Mouse (Mus musculus) stomach, embryonic 14.5 days (tissue): ENCODE data around the gene Foxo1. TPM values are rescaled to one million over a fixed set of nuclear protein-coding genes. Genes with fewer than 3 reads are reported as not detected.

Experiments used
- ATAC-seq: fragments of 200-750 bp; cut with Nextera tagmentation; 2 replicates; pipeline ENCODE4 v1.8.0; 2017; ENCODE audit warnings: low read depth, moderate TSS enrichment; ENCODE audit not compliant: insufficient number of reproducible peaks, insufficient read depth, low FRiP score
- H3K27ac ChIP-seq: fragments of 300-500 bp; sonication (generic); 2 replicates; pipeline ENCODE4 v1.5.1; 2014; ENCODE audit warnings: mild to moderate bottlenecking, low read length, moderate library complexity, mixed read lengths
- H3K27me3 ChIP-seq: fragments of 300-500 bp; sonication (generic); 2 replicates; pipeline ENCODE4 v1.6.1; 2014; ENCODE audit warnings: low read length, control low read depth, mixed read lengths; ENCODE audit not compliant: control insufficient read depth, insufficient read depth
- H3K36me3 ChIP-seq: fragments of 300-500 bp; sonication (generic); 2 replicates; pipeline ENCODE4 v1.6.1; 2014; ENCODE audit warnings: mild to moderate bottlenecking, control low read depth, low read length, moderate library complexity, mixed read lengths; ENCODE audit not compliant: control insufficient read depth, insufficient read depth
- H3K4me1 ChIP-seq: fragments of 300-500 bp; sonication (generic); 2 replicates; pipeline ENCODE4 v1.6.1; 2014; ENCODE audit warnings: low read length, control low read depth, mixed read lengths; ENCODE audit not compliant: control insufficient read depth, insufficient read depth
- H3K4me2 ChIP-seq: fragments of 300-500 bp; sonication (generic); replicated peaks from 2 replicates; pipeline ENCODE4 v1.6.1; 2014; ENCODE audit warnings: low read depth, low read length, control low read depth
- H3K4me3 ChIP-seq: fragments of 300-500 bp; sonication (generic); 2 replicates; pipeline ENCODE4 v1.5.1; 2014; ENCODE audit warnings: low read depth, low read length, control low read depth
- H3K9ac ChIP-seq: fragments of 300-500 bp; sonication (generic); replicated peaks from 2 replicates; pipeline ENCODE4 v1.6.1; 2014; ENCODE audit warnings: low read depth, mild to moderate bottlenecking, control low read depth, low read length, moderate library complexity, mixed read lengths
- H3K9me3 ChIP-seq: fragments of 300-500 bp; sonication (generic); 2 replicates; pipeline ENCODE4 v1.6.1; 2016; ENCODE audit warnings: low read depth, low read length, control low read depth; ENCODE audit not compliant: control insufficient read depth
- WGBS: fragments of 180-500 bp; shearing (Covaris S2); extraction: QIAGEN DNeasy Blood & Tissue Kit; methylation state at CpG from one replicate; pipeline ENCODE4 v1.1.7; 2014; 5-methylcytosine and 5-hydroxymethylcytosine counted together
- polyA plus RNA-seq: library from polyadenylated mRNA; unstranded; fragments of >200 nt; fragmentation: Nextera tagmentation; extraction: Ambion mirVana; gene quantifications from 2 replicates; pipeline ENCODE4 v1.2.1, GENCODE M21; 2014

Foxo1 gene
- polyA plus RNA-seq, 1 experiment from 2014 or later = 8.6 TPM

DNA sequence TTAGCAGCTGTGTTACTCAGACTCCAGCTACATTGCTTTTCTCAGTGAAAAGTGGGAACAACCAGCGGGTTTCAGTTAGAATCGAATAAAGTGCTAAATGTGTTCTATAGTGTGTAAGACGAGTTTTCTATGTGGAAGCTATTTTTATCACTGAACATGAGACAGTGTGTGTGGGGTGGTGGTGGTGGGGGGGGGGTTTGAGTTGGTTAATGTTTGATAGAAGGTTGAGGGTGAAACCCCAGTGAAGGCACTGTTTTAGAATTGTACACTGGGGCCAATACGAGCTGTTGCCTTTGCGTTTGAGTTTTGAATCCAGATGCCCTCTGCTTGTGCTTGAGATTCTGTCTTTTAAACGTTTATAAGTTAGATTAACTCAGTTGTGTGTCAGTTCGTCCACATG lies 24.4 kb downstream of the Foxo1 start:
- no peak overlapping the region for H3K4me2 ChIP-seq
- no peaks in the 10 kb centered on the region for H3K4me1 ChIP-seq
- no peaks in the 10 kb centered on the region for H3K27me3 ChIP-seq
- ATAC-seq = no peak
- H3K4me3 ChIP-seq = no peak overlapping the region
- no peaks in the 10 kb centered on the region for H3K36me3 ChIP-seq
- WGBS = 58% methylated on average over 7 of the region's 7 CpGs
- H3K9ac ChIP-seq = no peak overlapping the region
- no peaks in the 10 kb centered on the region for H3K9me3 ChIP-seq
- no peak overlapping the region for H3K27ac ChIP-seq

DNA sequence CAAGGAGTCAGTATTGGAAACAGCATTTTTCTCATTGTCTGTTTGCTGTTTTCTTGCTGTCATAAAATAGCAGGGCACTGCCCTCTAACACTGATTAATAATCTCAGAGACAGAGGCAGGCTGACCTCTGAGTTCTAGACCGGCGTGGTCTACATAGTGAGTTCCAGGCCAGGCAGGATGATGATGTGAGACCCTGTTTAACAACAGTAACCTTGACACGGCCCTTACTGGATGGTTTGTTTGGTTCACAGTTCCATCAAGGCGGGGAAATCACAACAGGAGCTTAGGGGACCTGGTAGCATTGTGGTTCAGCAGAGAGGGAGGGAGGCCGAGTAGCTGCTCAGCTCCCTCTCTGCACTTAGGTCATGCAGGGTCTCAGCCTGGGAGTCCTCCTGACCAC lies 25.8 kb downstream of the Foxo1 start:
- H3K9ac ChIP-seq = no peak overlapping the region
- no peak overlapping the region for H3K4me2 ChIP-seq
- WGBS = 47% methylated on average over 5 of the region's 5 CpGs
- no peak overlapping the region for H3K27ac ChIP-seq
- H3K4me3 ChIP-seq = no peak overlapping the region
- no peak for ATAC-seq
- no peaks in the 10 kb centered on the region for H3K36me3 ChIP-seq
- H3K27me3 ChIP-seq = no peaks in the 10 kb centered on the region
- no peaks in the 10 kb centered on the region for H3K9me3 ChIP-seq
- H3K4me1 ChIP-seq = 0 out of 2 replicates have a peak, but pooled peaks cover 2% of the 10 kb centered on the region

GRCm38 (mm10) chr3:52295688-52296087 lies 27.6 kb downstream of the Foxo1 start:
- WGBS = 98% methylated on average over 1 of the region's 1 CpGs
- no peaks in the 10 kb centered on the region for H3K27me3 ChIP-seq
- ATAC-seq = no peak

DNA sequence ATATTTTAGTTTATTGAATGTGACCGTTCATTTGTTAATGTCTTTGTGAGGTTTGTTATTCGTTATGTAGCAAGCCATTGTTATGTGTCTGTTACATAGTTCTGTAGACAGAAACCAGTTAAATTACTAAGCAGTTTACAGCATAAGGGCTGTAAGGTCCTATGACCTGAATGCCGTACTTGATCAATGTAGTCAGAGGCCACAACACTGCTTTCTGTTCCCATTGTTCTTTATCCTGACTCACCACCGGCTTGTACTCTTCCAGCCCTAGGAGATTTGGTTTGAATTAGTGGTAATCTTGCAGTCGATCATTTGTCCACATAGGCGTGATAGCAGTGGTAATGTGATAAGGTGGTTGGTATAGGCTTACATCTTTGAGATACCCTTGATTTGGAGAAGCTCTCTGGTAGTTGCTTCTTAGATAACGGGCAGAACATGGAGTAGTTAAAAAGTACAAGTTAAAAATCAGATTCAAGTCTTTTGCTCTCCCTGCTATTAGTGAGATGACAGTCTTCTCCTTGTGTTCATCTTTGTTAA lies 28.2 kb downstream of the Foxo1 start:
- no peak overlapping the region for H3K27ac ChIP-seq
- no peak overlapping the region for H3K4me2 ChIP-seq
- no peak overlapping the region for H3K4me3 ChIP-seq
- H3K9ac ChIP-seq = no peak overlapping the region
- H3K9me3 ChIP-seq = no peaks in the 10 kb centered on the region
- H3K27me3 ChIP-seq = no peaks in the 10 kb centered on the region
- 62% methylated on average over 7 of the region's 7 CpGs for WGBS
- no peaks in the 10 kb centered on the region for H3K36me3 ChIP-seq
- ATAC-seq = no peak
- H3K4me1 ChIP-seq = 0 out of 2 replicates have a peak, but pooled peaks cover 7% of the 10 kb centered on the region

More at GRCm38 (mm10) chr3:52295688-52296087, 27.6 kb downstream of the Foxo1 start:
- Histone ChIP-seq H3K36me3 (no peaks in the 10 kb centered on the region), H3K27ac (no peak overlapping the region), H3K9me3 (no peaks in the 10 kb centered on the region), H3K4me1 (0 out of 2 replicates have a peak, but pooled peaks cover 7% of the 10 kb centered on the region), H3K4me3 (no peak overlapping the region), H3K9ac (no peak overlapping the region), H3K4me2 (no peak overlapping the region)

GRCm38 (mm10) chr3:52297291-52298018 lies 29.3 kb downstream of the Foxo1 start:
- Histone ChIP-seq H3K27ac (no peak overlapping the region), H3K4me2 (no peak overlapping the region), H3K36me3 (no peaks in the 10 kb centered on the region), H3K4me1 (0 out of 2 replicates have a peak, but pooled peaks cover 7% of the 10 kb centered on the region), H3K4me3 (no peak overlapping the region), H3K27me3 (no peaks in the 10 kb centered on the region), H3K9ac (no peak overlapping the region), H3K9me3 (no peaks in the 10 kb centered on the region)
- no peak for ATAC-seq
- WGBS = 58% methylated on average over 15 of the region's 15 CpGs

- no peak overlapping the region for H3K4me3 ChIP-seq
- 78% methylated on average over 4 of the region's 4 CpGs for WGBS
- H3K9me3 ChIP-seq = no peaks in the 10 kb centered on the region
- H3K27ac ChIP-seq = no peak overlapping the region
- H3K9ac ChIP-seq = no peak overlapping the region
- H3K27me3 ChIP-seq = no peaks in the 10 kb centered on the region
- ATAC-seq = no peak
- H3K36me3 ChIP-seq = no peaks in the 10 kb centered on the region
- no peak overlapping the region for H3K4me2 ChIP-seq
- H3K4me1 ChIP-seq = 0 out of 2 replicates have a peak, but pooled peaks cover 7% of the 10 kb centered on the region
Measured at GRCm38 (mm10) chr3:52298683-52299082, 30.5 kb downstream of the Foxo1 start.

DNA sequence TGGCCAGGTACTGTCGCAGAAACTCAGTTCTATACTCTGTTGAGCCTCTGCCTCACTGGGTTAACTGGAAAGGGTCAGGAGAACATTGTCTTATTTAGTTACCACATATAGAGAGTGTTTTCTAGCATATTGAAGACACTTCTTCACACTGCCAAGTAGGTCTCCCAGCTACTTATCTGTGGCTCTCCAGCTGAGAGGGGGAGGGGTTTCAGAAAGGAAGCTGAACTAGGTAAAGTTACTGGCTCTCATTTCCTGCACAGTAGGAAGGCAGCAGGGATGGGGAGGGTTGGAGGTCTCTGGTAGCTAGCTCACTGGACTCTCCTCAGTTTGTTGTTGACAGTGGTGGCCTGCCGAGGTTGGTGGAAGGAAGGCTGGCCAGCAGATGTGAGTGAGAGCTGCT lies 31.2 kb downstream of the Foxo1 start:
- Histone ChIP-seq H3K4me2 (no peak overlapping the region), H3K27ac (no peak overlapping the region), H3K27me3 (no peaks in the 10 kb centered on the region), H3K4me1 (0 out of 2 replicates have a peak, but pooled peaks cover 7% of the 10 kb centered on the region), H3K4me3 (no peak overlapping the region), H3K9ac (no peak overlapping the region), H3K36me3 (no peaks in the 10 kb centered on the region), H3K9me3 (no peaks in the 10 kb centered on the region)
- no peak for ATAC-seq
- WGBS = 53% methylated on average over 2 of the region's 2 CpGs

GRCm38 (mm10) chr3:52300517-52300916 lies 32.4 kb downstream of the Foxo1 start:
- 0 out of 2 replicates have a peak, but pooled peaks cover 7% of the 10 kb centered on the region for H3K4me1 ChIP-seq
- no peak overlapping the region for H3K4me3 ChIP-seq
- H3K36me3 ChIP-seq = no peaks in the 10 kb centered on the region
- no peak overlapping the region for H3K9ac ChIP-seq
- no peaks in the 10 kb centered on the region for H3K9me3 ChIP-seq
- WGBS = 78% methylated on average over 6 of the region's 6 CpGs
- no peak overlapping the region for H3K27ac ChIP-seq
- H3K4me2 ChIP-seq = no peak overlapping the region
- ATAC-seq = no peak
- no peaks in the 10 kb centered on the region for H3K27me3 ChIP-seq
